ENCODE assay signal across 25 mouse cellular contexts in the genomic region with DNA sequence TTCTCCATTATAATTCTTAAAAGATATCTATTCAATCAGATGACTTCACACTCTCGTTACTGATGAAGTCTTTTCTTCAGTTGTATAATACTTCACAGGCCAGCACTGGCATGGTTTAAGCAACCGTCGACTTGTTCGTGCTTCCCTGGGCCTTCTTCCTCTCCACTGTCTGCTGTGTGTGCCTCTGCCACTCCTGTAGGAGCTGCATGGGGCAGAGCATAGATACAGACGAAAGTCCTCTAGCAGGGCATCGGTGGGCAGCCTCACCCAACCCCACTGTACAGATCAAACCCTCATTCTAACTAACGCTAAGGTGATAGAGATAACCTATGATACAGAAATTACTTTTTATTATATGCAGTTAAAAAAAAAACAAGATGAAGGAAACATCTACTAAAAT.
"Had no signal": no experiment of that assay in that cellular context is flagged by ENCODE, and none has a peak within 500 bp of the region (broad histone marks: within the 10 kb centered on the region; RNA-seq: fewer than 3 reads in every experiment).

No protein-coding gene starts in this region.

- H3K9ac ChIP-seq: embryonic facial prominence, embryonic 12.5 days; embryonic facial prominence, embryonic 13.5 days; embryonic facial prominence, embryonic 15.5 days; forebrain, embryonic 12.5 days; forebrain, embryonic 13.5 days; forebrain, embryonic 15.5 days; forebrain, postnatal 0 days had no signal

- H3K9me3 ChIP-seq: embryonic facial prominence, embryonic 13.5 days; embryonic facial prominence, embryonic 15.5 days; forebrain, embryonic 10.5 days; forebrain, embryonic 13.5 days; forebrain, embryonic 15.5 days had no signal

- H3K4me3 ChIP-seq: embryonic facial prominence, embryonic 10.5 days; embryonic facial prominence, embryonic 12.5 days; embryonic facial prominence, embryonic 13.5 days; embryonic facial prominence, embryonic 15.5 days; erythroblast, embryonic 14.5 days; forebrain, embryonic 10.5 days; forebrain, embryonic 12.5 days; forebrain, embryonic 13.5 days; forebrain, embryonic 15.5 days; gastrocnemius, adult 2 months had no signal

- DNase-seq: cerebellum, adult 2 months; cerebellum, adult 8-10 months; cerebellum, adult 9-10 months; cerebellum, adult 9-11 months; cerebellum, postnatal 10 days; cerebellum, postnatal 14 days; cerebellum, postnatal 25 days; cerebellum, postnatal 36 days; embryo, embryonic 11 days; forebrain, postnatal 0 days; gastrocnemius, adult 2 months; gastrocnemius, postnatal 10 days; gastrocnemius, postnatal 14 days; gastrocnemius, postnatal 25 days; gastrocnemius, postnatal 36 days; heart, adult 18-20 months had no signal

- H3K4me1 ChIP-seq: embryonic facial prominence, embryonic 13.5 days; embryonic facial prominence, embryonic 15.5 days; forebrain, embryonic 10.5 days; forebrain, embryonic 12.5 days; forebrain, embryonic 13.5 days; forebrain, embryonic 15.5 days had no signal

- H3K27me3 ChIP-seq: embryonic facial prominence, embryonic 12.5 days; embryonic facial prominence, embryonic 13.5 days; embryonic facial prominence, embryonic 15.5 days; forebrain, embryonic 12.5 days; forebrain, embryonic 13.5 days; forebrain, embryonic 15.5 days had no signal

- H3K27ac ChIP-seq: embryonic facial prominence, embryonic 10.5 days; embryonic facial prominence, embryonic 12.5 days; embryonic facial prominence, embryonic 13.5 days; embryonic facial prominence, embryonic 15.5 days; forebrain, embryonic 10.5 days; forebrain, embryonic 12.5 days; forebrain, embryonic 13.5 days; forebrain, embryonic 15.5 days; gastrocnemius, adult 2 months had no signal
